Mouse (Mus musculus) kidney, postnatal 25 days (tissue): ENCODE data around the gene Hist1h2bl.
"Not testable (repeated sequence)": the region's sequence is repeated elsewhere in the genome, so short reads cannot be mapped to it uniquely, and the experiment has no call there.

Experiments used
- DNase-seq, 2 experiments: peaks; one replicate each; pipeline ENCODE4 v3.0.0; 2021; ENCODE audit warnings: mixed read lengths in 2 of 2

The Hist1h2bl gene

DNA sequence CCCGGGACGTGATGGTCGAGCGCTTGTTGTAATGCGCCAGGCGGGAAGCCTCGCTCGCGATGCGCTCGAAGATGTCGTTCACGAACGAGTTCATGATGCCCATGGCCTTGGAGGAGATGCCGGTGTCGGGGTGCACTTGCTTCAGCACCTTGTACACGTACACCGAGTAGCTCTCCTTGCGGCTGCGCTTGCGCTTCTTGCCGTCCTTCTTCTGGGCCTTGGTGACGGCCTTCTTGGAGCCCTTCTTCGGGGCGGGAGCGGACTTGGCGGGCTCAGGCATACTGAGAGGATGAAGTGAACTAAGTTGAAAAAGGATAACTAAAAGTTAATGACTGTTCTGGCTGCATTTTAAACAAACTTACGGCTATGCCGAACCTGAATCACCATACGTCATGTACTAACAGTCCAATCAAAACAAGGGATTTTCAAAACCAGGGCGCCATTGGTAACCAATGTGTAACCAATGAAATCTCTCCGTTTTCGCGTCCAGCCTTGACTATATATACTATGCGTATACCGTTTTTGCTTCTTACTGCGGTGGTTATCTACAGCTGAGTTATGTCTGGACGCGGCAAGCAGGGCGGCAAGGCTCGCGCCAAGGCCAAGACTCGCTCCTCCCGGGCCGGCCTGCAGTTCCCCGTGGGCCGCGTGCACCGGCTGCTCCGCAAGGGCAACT is at the start of gene Hist1h2bl, which contains the start of gene Hist1h2ai:
Gene Hist1h2bl, minus strand, starts transcription at position 280 of the 676 bp plus-strand sequence.
Gene Hist1h2ai, plus strand, starts transcription at position 559 of the 676 bp plus-strand sequence.
- DNase-seq, result peak; percentile 79

DNA sequence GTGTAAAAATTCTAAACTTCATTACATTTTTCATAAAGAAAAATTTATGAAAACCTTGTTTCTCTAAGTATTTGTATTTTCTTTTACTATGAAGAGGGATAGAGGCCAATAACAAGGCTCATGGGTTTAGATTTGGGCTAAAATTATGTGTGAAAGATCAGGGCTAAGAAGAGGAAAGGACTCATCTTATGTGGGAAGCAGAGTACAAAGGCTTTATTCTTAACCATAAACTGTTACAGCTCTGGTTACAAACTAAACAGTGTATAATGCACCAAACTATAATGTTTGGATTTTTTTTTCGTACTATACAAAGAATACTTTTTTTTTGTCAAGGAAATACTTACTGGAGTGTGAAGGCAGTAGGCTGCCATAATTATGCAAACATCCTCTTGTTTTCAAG is 39.8 kb upstream of the Hist1h2bl start:
- no peak for DNase-seq

DNA sequence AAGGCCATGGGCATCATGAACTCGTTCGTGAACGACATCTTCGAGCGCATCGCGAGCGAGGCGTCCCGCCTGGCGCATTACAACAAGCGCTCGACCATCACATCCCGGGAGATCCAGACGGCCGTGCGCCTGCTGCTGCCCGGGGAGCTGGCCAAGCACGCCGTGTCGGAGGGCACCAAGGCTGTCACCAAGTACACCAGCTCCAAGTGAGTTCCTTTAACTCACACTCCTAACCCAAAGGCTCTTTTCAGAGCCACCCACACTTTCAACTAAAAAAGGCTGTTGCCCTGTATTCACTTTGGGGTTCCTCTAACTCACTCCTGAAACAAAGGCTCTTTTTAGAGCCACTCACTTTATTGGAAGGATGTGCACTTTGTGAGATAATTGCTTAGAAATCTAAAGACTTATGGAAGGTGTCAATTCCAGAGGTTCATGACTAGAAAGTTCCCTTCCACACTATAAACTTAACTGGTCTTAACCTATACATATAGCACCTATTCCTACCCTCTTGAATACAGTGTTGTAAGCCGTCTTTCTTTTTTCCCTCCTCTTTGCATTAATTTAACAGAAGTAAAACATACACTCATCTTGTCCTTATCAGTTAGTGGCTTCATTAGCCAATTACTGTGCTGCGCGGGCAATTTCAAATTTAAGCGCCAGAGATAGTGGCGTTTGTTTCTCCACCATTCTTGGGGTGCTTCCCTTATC is 38.5 kb upstream of the Hist1h2bl start:
- not testable (repeated sequence) for DNase-seq

DNA sequence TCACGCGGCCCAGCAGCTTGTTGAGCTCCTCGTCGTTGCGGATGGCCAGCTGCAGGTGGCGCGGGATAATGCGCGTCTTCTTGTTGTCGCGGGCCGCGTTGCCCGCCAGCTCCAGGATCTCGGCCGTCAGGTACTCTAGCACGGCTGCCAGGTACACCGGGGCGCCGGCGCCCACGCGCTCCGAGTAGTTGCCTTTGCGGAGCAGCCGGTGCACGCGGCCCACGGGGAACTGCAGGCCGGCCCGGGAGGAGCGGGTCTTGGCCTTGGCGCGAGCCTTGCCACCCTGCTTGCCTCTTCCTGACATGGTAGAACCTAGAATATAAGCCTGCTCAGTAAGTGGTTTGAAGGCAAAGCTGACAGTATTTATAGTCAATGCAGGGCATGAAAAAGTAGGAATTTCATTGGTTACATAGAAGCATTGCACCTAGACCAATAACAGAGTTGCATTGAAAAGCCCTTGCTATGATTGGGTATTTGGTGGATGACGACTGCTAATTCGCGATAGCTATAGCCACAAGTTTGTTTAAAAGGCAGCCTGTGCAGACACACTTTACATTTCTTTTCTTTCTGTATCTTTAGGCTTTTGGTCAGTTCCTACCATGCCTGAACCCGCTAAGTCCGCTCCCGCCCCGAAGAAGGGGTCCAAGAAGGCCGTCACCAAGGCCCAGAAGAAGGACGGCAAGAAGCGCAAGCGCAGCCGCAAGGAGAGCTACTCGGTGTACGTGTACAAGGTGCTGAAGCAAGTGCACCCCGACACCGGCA is 37.8 kb upstream of the Hist1h2bl start, which contains the start of the genes Hist1h2ak and Hist1h2bn:
Gene Hist1h2ak, minus strand, starts transcription at position 304 of the 762 bp plus-strand sequence.
Gene Hist1h2bn, plus strand, starts transcription at position 600 of the 762 bp plus-strand sequence.
- DNase-seq, result peak; percentile 53 to 62

DNA sequence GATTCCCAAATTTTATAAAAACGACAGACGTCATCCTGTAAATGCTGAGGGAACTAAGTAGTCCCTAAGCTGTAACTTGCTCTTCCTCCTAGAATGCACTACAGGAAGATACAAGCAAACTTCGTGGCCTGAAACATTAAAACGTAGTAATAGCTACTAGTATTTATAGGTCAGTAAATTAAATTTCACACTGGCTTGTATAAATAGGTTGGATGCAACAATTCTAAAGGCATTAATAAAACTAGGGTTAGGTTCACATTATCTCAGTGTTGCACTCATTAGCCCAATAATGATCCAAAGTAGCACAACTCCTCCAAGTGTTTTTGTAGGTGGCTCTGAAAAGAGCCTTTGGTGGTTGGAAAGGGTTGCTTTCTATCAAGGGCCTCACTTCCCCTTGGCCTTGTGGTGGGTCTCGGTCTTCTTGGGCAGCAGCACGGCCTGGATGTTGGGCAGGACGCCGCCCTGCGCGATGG is 37.1 kb upstream of the Hist1h2bl start:
- no peak for DNase-seq

DNA sequence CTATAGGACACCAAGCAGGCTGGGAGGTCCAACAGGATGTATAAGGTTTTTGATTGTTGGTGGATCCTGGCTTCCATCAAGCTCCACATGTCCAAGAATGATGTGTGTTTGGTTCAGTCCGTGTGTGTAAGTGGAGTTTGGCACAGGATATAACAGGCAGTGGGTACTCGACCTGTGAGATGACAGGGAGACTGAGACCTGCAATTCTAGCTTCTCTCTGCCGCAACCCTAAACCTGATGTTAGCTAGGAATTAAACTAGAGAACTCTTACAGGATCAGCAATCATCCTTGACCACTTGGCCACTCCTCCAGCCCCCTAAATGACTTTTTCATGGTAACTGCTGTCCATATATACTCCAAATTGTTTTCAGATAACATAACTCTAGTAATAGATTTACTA is 36.4 kb upstream of the Hist1h2bl start:
- DNase-seq, result no peak

DNA sequence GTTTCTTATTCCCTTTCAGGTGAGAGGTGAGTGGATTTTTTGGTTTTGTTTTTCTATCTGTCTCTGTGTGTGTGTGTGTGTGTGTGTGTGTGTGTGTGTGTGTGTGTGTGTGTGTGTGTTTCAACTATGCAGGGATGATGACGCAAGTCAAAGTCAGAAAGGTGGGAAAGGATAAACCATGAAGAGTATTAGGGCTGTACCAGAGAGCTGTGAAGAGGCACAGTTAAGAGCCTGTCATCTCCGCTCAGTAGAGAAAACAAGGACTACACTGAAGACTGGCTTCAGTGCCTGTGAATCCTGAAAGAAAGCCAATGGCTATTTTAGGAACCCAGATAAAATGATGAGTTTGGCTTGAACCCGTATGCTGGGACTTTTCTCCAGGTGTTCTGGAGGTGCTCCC is 35.9 kb upstream of the Hist1h2bl start:
- DNase-seq, result no peak

DNA sequence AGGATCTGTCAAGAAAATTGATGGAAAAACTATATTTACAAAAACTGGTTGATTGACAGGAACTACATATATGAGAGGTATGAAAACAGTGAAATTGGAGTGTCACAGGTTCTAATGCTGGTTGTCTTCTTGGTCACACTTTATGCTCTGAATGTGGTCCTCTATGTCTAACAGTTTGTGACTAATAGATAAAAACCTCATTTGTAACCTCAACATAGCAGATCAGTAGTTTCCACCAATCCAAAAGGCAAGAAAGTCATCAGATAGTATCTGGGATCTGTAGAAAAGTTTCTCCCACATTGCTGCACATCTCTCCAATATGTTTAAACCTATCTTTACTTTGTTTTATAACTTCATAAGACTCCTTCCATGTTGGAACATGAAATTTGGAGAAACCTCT is 35.5 kb upstream of the Hist1h2bl start:
- no peak for DNase-seq

DNA sequence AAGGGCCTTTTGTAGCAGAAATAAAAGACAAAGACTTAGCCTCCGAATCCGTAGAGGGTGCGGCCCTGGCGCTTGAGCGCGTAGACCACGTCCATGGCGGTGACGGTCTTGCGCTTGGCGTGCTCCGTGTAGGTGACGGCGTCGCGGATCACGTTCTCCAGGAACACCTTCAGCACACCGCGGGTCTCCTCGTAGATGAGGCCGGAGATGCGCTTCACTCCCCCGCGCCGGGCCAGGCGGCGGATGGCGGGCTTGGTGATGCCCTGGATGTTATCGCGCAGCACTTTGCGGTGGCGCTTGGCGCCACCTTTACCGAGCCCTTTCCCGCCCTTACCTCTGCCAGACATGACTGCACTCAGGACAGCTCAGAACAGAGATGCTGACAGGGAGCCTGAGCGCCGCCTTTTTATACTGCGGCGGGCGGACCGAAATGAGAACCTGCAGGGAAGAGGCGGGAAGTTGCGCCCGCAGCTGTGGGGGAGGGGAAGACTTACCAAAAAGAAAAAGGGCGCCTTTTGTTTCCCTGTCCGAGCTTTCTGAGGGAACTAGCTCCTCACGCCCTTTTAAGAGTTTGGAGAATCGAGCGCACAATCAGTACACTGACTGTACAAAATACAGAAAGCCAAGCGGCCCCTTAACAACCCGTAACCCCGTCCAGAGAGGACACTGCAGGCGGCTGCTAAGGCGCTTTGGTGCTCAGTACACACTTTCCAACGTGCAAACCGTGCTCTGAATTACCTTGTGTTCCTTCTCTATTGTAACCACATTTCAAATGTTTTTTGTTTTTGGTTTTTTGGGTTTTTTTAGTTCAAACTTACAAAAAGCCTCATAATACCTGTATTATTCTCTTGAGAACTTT is 34.4 kb upstream of the Hist1h2bl start, which contains the start of gene Hist1h4k:
Gene Hist1h4k, minus strand, starts transcription at position 347 of the 859 bp plus-strand sequence.
- peak; percentile 83 to 91 for DNase-seq

DNA sequence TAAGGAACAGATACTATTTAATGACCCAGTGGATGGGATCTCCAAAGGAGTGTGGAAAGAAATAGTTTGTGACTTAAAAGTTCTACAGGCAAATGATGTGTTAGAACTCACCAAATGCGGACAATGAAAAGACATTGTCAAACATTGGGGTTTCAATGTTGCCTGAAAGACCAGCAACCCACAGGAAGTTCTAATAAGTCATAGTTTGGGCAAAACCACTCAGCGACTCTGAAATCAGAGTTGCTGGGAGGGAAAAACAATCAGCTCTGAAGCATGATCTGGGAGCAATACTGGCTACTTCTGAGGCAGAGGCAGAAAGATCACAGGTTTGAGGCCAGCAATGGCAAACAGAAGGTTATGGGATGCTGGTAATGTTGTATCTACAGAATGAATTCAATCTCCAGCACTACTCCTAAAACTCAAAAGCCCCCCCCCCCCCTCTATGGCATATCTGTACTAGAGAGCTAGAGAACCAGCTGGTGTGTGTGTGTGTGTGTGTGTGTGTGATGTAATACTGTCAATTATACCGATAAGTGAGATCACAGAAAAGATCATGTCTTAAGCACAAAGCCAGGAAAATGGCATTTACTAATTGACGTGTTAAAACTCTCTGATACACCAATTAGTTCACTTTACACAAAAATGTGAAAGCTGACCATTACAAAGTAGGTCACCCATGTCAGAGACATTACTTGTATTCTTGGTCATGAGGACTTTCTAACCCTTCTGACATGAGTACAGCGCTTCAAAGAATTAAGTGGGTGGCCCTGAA is 33.6 kb upstream of the Hist1h2bl start:
- no peak for DNase-seq

DNA sequence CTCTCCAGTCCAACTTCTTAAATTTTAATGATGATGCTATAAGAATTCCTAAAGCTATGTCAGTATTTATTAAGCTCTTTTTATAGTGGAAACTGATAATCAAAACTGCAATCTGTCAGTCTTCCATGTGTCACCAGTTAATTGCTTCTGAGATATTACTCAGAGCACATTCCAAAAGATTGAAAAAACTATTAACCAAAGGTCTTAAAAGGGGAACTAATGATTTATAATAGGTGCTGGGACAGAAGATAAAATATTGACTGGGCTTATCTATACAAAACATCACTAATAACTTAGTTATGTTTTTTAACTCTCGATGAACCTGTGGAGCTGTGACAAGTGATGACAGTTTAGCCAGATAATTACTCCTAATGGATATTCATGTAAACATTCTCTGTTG is 29.1 kb upstream of the Hist1h2bl start:
- DNase-seq, result no peak

DNA sequence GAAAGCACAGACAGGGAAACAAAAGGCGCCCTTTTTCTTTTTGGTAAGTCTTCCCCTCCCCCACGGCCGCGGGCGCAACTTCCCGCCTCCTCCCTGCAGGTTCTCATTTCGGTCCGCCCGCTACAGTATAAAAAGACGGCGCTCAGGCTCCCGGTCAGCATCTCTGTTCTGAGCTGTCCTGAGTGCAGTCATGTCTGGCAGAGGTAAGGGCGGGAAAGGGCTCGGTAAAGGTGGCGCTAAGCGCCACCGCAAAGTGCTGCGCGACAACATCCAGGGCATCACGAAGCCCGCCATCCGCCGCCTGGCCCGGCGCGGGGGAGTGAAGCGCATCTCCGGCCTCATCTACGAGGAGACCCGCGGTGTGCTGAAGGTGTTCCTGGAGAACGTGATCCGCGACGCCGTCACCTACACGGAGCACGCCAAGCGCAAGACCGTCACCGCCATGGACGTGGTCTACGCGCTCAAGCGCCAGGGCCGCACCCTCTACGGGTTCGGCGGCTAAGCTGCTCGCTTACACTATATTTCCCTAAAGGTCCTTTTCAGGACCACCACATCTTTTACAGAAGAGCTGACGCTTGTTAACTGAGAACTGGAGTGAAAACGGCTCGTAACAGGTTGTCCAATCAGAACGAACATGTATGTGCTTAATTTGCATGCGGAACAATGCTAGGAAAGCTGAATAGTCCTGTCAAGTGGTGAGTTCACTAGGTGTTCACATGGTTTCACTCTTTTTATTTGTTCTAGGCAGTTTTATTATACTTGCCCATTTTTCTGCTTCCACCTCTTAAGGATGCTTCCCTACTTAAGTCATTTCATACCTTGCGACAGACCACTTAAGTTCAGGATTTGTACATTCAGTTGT is 19.2 kb upstream of the Hist1h2bl start, which contains the start of gene Hist1h4j:
Gene Hist1h4j, plus strand, starts transcription at position 159 of the 862 bp plus-strand sequence.
- DNase-seq, result peak; percentile 70 to 78

DNA sequence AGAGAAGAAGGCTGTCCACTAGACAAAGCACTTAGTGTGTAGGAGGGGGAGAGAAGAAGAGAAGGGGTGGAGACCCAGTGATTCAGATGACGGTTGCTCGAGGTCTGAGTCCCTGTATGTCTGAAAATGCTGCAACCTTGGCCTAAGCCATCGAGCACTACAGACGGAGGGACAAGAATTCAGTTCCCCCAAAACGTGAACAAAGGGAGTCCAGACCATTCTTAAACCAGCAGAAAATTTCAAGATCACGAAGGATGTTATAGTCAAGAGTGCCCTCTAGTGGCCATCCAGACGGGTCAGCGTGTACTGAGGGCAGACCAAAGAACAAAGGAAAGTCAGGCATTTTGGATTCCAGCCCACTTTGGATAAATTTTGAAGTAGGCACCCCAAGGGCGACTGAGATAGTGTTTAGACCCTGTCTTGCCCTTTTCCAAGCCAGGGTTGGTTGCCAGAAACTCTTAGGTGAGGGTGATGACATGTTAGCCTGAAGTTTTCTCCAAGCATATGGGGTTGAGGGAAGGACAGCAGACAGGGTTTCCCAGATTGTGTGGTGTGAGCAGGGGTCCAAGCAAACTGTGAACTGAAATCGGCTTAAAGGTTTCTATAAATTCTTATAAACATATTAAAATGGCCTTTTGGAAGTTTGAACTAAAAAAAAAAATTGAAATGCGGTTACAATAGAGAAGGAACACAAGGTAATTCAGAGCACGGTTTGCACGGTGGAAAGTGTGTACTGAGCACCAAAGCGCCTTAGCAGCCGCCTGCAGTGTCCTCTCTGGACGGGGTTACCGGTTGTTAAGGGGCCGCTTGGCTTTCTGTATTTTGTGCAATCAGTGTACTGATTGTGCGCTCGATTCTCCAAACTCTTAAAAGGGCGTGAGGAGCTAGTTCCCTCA is 18.3 kb upstream of the Hist1h2bl start:
- peak; percentile 74 to 81 for DNase-seq

DNA sequence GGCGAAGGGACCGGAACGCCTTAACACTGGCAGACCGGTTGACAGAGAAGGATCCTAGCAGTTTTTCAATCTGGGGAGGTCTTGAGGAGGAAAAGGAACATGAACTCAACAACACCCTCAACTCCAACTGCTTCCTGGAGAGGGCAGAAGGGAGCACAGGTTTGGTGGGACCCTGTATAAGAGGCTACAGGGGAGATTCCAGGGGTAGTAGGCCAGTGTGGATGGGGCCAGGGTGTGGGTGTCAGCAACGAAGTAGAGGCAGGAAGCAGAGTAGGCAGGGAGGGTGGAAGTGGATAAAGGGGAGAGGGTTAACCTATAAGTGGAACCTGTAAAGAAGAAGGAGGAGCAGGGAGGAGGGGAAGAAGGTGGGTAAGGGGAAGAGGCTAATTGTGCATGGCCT is 17.5 kb upstream of the Hist1h2bl start:
- no peak for DNase-seq

DNA sequence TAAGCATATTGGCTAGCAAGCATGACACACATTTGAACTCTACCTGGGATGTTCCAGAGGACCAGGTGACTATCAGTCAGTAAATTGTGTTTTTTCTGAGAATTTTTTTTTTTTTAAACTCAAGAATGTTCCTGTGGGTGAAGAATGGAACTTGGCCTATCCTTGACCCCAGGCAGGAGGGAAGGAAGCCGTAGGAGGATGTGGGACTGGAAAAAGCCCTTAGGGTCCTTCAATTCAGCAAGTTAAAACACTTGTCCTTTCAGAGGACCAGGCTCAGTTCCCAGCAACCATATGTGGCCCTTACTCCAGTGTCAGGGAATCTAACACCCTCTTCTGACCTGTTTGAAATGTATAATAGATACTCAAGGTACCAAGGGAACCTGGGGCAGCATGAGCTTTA is 13.6 kb upstream of the Hist1h2bl start:
- no peak for DNase-seq

DNA sequence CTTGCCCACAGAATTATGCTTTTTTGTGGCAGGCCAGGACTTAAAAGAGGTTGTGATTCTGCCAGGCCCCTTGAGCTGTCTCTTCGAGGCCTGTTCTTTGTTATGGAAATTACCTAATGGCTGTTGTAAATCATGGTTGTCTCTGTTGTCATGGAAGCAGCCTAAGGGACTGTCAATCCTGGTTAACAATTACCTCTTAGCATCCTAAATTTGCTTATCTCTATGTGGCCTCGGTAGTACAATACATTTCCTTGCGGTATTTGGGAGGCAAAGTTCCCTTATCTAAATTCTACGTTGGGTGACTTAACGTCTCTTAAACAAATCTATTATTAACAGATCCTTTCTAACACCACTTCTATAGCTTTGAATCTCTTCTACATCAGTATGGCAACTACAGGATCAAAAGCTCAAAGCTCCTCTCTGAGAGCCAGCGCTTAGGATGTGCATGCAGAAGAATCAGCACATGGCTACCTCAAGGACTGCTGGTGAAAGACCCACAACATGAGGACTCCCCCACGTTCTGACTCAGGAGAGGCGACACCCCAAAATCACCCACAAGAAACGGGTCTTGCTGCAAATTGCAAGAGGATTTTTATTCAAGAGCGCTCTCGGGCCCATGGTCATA is 12.1 kb upstream of the Hist1h2bl start:
- DNase-seq, result no peak

DNA sequence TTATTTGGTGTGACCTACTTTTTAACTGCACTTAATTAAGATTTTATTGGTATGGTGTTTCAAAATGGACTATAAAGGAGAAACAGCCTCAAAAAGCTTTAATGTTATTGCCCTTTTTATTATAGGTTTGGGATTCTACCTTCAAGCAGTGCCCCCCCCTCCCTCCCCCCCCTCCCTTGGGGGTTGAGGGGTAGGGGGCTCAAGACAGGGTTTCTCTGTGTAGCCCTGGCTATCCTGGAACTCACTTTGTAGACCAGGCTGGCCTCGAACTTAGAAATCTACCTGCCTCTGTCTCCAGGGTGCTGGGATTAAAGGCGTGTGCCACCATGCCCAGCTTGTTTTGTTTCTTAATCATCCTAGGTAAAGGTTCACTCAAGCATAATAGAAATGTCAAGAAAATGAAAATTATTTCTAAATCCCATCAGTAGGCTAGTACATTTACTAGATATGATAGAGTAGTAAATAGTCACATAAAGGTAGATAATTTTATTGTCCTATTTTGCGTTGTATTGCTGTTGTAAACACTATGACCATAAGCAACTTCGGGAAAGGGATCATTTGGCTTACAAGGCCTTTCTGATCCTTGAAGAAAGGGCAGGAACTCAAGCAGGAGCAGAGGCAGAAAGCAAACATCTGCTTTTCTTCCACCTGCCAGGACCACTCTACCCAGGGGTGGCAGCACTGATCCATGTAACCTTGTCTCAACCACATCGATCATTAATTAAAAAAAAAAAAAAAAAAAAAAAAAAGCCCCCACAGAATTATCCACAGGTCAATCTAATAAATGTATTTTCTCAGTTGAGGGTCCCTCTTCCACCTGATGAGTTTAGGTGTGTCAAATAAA is 7.3 kb upstream of the Hist1h2bl start:
- DNase-seq, result no peak
